Mouse (Mus musculus) spleen, postnatal 4 days (tissue): ENCODE data around the gene Hist1h4m.
"Not testable (repeated sequence)": the region's sequence is repeated elsewhere in the genome, so short reads cannot be mapped to it uniquely, and the experiment has no call there.

Experiments
- DNase-seq, 2 experiments: peaks; one replicate each; pipeline ENCODE4 v3.0.0; 2022; ENCODE audit warnings: low spot score in 2 of 2

Hist1h4m gene

DNA sequence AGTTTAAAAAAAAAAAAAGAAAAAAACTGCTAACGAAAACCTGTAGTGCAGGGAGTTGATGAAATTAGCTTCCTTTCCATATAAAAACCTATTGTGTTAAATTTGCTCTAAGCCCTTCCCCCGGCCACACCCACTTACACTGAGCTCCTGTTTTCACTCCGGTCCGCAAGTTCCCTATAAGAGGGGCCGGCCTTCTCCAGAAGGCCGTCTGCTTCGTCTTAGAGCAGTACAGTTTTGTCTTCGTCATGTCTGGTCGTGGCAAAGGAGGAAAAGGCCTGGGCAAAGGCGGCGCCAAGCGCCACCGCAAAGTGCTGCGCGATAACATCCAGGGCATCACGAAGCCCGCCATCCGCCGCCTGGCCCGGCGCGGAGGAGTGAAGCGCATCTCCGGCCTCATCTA is at the start of gene Hist1h4m:
Gene Hist1h4m, plus strand, starts transcription at position 208 of the 400 bp plus-strand sequence.
- DNase-seq, result peak; percentile 64 to 78

DNA sequence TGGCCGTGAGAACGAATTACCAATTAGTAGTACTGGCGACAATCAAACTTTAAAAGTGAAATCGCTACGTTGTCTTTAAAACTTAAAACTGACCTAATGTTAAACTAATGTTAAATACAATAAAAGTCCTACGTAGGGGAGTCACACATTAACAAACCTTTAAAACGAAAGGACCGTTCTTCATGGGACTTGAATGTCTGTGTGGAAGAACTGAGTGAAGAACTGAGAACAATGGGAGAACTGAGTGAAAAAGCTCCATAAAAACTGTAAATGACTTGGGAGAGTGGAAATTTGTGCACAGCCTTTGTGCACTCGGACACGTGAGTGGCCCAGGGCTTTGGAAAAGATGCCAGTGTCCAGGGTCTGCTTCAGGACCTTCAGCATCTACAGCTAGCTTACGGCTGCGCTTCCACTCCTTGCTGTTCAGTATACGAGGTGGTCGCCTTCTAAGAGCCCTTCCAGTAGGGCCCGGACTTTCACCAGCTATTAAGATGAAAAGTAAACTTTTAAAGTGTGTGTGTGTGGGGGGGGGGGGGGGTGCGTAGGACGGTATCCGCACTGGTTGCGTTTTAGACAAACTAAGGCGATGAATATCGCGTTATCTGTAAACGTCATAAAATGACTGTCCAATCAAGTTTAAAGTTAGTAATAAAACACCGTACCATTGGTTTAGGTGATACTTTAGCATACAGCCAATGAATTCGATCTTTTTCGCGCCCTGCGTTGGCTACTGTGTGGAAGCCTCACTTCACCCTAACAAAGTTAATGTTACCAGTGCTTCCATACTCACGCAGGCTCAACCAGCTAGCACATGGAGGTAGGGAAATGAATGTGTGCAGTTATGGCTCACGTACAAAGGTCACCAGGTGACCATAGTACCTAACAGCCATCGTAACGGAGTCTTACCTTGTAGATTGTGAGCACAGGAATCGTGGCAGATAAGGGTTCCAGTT is 32.5 kb upstream of the Hist1h4m start:
- DNase-seq, result peak; percentile 78 to 87

DNA sequence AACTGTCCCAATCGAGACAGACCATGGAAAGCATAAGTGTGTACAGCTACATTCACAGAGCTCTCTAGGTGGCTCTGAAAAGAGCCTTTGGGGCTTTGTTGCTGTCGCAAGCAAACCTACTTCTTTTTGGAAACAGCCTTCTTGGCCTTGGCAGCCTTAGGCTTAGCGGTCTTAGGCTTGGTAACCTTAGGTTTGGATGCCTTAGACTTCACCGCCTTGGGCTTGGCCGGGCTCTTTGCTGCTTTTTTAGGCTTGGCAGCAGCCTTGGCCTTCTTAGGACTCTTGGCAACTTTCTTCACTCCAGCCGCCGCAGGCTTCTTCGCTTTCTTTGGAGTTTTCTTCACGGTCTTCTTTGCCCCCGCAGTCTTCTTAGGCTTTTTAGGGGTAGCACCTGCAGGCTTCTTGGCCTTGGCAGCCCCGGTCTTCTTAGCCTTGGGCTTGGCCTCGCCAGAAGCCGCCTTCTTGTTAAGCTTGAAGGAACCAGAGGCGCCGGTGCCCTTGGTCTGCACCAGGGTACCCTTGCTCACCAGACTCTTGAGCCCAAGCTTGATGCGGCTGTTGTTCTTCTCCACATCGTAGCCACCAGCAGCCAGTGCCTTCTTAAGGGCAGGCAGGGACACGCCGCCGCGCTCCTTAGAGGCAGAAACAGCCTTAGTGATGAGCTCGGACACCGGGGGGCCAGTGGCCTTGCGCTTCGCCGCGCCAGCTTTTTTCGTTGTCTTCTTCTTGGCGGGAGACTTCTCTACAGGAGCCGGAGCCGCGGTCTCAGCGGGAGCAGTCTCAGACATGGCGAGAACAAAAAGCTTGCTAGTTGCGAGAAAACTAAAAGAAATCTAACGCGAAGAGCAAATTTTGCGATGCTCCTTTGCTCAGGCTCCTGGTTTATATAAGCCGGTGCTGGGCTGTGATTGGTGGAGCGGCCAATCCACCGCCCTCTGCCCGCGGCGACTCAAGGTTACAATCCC is 31.5 kb upstream of the Hist1h4m start, which contains the start of gene Hist1h1b:
Gene Hist1h1b, minus strand, starts transcription at position 859 of the 965 bp plus-strand sequence.
- DNase-seq, result peak; percentile 88 to 95

DNA sequence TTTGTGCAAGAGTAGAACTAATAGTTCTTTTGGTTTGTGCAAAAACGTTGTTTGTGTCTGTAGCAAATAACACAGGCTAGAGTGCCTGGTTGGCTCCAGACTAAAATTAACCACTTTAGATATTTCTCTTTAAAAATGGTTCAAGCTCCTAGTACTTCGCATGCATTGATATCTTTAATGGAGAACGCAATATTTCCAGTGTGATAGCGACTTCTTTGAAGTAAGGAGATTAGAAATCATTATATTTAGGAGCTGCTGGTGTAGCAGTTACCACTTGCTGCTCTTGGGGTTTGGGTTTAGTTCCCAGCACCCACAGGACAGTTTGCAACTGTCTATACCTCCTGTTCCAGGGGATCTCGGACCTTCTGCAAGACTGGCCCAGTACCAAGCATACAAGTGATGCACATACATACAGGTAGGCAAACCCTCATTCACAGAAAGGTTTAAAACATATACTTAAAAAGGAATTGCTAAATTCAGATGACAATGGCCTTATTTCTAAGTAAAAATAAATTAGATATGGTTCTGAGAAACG is 30.5 kb upstream of the Hist1h4m start:
- peak in 1 of 2 experiments; percentile 15 for DNase-seq

DNA sequence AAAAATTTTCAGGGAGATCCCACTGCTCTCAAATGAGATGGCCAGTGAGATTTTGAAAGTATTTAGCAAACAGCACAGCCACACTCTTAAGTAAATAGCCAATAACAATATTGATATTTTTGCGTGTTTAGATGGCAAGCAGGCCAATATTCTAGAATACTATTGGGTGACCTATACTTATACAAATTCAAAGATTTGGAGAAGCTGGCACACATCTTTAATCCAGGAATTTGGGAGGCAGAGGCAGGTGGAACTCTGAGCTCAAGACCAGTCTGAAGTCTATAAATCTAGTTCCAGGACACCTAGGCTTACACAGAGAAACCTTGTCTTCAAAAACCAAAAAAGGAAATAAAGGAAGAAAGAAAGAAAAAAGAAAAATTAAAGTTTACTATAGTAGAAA is 29.9 kb upstream of the Hist1h4m start:
- no peak for DNase-seq

DNA sequence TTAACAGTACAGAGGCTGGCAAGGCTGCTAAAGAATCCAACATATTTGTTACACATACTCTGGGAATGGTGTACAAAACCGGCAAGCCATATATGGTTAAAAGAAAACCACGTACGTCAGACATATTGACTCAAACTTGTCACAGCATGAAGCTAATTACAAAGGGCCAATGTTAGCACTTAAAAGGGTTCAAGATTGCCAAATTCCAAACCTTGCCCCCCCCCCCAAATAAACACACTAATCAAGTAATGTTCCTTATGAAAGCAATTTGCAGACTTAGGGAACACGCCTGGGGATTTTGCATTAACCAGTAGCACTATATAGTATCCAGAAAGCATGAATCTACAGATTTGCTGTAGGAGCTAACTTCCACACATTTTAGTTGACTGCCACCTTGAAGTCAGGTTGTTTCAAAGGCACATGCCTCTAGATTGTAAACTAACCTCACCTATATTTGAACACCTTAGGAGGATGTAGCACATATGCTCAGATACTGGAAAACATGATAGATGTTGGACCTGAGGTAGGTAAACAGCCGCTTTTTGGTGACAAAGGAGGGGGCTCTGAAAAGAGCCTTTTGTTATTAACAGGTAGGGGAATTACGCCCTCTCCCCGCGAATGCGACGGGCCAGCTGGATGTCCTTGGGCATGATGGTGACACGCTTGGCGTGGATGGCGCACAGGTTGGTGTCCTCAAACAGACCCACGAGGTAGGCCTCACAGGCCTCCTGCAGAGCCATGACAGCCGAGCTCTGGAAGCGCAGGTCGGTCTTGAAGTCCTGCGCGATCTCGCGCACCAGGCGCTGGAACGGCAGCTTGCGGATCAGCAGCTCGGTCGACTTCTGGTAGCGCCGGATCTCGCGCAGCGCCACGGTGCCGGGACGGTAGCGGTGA is 28.9 kb upstream of the Hist1h4m start:
- peak; percentile 58 to 78 for DNase-seq

DNA sequence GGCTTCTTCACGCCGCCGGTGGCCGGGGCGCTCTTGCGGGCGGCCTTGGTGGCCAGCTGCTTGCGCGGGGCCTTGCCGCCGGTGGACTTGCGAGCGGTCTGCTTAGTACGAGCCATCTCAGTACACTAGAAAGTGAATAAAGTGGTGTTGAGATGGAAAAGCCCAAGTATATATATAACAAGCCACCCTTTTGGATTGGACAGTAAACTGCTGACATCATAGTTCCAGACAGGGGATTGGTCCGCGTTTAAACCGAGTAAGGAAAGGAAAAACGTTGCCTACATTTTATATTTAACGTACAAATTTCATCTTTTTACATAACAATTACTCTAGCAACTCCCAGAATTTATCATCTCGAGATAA is 28.3 kb upstream of the Hist1h4m start, which contains the start of gene Hist1h3i:
Gene Hist1h3i, minus strand, starts transcription at position 116 of the 363 bp plus-strand sequence.
- peak; percentile 74 to 86 for DNase-seq

DNA sequence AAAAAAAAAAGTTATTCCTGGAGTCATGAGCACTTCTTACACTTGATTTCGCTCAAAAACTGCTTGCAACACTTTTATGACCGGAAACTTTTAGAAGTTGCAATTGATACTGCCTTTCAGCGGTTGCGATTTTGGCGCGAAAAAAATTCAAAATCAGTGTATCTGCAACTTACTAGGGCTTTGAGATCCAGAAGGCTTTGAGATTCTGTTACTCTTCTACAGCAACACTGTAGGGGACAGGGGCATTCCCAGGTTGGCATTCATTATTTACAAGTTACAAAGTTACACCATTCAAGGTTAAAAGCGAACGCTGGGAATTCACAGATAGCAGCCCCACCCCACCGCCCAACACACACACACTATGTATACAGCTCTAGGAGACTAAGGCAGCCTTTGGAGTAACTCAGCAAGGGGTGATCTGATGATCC is 27.8 kb upstream of the Hist1h4m start:
- peak; percentile 64 to 76 for DNase-seq

DNA sequence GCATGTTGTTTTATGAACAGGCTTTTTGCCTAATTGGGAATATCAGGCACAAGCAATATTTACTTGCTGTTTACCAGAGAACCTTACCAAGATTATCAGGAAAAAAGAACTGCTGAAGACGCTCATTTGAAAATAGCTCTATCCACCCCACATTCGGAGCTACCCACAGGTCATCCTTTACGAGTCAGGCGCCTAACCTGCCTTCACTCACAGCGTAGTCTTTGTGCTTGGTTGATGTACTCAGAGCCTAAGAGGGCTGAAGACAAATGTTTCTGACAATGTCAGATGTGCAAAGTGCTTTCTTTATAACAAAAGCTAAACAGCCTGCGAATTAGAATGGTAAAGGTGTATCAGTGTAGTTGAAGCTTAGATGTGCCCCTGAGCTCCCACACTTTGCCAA is 27.2 kb upstream of the Hist1h4m start:
- DNase-seq, result peak in 1 of 2 experiments; percentile 16

DNA sequence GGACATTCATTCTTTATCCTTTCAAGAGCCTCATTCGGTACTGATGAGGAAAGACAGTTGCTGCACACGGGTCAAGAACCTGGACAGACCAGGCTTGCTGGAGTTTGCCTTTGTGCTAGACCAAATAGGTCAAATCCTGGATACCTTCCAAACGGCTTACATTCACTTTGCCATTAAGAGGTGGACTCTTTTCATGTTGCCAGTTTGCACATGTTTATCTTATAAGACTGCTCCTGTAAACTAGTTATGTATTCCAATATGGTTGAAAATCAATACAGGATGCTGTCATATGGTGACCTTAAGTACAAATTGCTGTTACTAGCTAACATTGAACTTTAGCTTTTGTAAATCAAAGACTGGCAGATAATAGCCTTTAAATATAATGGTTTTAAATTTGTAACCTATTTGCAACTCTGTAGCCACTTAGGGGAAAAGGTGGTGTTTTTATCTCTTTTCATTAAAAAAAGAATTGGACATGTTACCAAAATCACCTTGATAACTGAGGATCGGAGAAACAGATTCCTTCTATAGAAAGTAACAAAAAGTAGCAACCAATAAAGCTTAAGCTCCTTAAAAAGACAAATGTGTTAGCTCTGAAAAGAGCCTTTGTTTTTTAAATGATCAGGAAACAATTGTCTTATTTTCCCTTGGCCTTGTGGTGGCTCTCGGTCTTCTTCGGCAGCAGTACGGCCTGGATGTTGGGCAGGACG is 25.2 kb upstream of the Hist1h4m start:
- DNase-seq, result peak in 1 of 2 experiments; percentile 32

DNA sequence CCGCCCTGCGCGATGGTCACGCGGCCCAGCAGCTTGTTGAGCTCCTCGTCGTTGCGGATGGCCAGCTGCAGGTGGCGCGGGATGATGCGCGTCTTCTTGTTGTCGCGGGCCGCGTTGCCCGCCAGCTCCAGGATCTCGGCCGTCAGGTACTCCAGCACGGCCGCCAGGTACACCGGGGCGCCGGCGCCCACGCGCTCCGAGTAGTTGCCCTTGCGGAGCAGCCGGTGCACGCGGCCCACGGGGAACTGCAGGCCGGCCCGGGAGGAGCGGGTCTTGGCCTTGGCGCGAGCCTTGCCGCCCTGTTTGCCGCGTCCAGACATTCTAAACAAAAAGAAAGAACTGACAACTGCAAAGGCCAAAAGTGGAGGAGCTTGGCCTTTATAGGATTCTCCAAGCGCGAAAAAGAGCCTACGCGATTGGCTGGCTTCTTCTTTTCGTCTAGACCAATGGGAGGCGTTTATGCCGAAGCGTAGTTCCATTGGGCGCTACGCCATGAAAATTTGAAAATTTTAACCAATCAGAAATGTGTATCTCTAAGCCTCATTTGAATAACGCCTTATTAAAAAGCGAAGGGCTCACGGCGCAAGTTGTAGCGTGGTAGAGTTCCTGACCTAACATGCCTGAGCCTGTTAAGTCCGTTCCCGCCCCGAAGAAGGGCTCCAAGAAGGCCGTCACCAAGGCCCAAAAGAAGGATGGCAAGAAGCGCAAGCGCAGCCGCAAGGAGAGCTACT is 24.5 kb upstream of the Hist1h4m start, which contains the start of the genes Hist1h2an and Hist1h2bp:
Gene Hist1h2an, minus strand, starts transcription at position 320 of the 731 bp plus-strand sequence.
Gene Hist1h2bp, plus strand, starts transcription at position 563 of the 731 bp plus-strand sequence.
- DNase-seq, result peak; percentile 86 to 91

DNA sequence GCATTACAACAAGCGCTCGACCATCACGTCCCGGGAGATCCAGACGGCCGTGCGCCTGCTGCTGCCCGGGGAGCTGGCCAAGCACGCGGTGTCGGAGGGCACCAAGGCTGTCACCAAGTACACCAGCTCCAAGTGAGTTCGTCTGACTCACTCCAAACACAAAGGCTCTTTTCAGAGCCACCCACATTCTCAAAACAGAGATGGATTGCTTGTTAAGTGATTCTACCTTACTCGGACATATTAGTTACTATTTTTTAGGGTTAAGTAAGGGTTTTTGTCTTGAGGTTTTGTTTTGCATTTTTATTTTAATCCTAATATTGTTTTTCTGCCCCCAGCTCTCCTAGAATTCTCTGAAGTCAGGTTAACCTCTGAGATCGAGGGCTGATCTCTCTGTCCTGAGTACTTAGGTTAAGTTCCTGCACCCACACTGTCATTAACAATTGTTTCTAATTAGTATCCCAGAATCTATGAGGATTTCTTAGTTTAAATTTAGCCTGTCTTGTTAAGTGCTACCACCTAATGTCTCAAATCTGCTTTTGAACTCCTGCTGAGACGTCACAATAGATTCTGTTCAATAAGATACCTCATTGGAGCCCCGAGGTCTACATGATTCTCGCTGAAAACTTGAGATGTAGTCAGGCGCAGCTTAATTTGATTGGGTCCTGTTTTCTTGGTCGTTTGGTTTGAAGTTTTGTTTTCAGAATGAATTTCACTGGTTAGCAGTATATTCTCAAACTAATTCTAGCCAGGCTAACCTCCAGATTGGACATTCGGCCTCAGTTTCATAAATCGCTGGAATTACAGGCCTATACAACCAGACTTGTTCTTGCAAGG is 23.6 kb upstream of the Hist1h4m start:
- no peak for DNase-seq

DNA sequence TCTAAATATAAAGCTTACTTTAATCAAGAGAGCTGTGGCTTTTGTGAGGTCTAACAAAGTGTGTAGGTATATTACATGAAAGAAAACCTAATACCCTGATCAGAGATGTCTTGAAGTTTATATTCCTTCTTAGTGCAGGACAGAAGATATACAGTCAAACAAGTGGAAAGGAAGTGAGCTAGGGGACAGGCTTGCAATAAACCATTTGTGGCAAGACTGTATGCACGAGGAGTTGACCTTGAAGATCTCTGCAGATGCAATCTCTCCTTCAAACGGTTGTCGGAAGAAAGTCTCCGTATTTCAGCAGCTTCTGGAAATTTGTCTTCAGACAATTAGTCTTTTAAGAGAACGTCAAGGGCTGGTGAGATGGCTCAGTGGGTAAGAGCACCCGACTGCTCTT is 21.6 kb upstream of the Hist1h4m start:
- no peak for DNase-seq

DNA sequence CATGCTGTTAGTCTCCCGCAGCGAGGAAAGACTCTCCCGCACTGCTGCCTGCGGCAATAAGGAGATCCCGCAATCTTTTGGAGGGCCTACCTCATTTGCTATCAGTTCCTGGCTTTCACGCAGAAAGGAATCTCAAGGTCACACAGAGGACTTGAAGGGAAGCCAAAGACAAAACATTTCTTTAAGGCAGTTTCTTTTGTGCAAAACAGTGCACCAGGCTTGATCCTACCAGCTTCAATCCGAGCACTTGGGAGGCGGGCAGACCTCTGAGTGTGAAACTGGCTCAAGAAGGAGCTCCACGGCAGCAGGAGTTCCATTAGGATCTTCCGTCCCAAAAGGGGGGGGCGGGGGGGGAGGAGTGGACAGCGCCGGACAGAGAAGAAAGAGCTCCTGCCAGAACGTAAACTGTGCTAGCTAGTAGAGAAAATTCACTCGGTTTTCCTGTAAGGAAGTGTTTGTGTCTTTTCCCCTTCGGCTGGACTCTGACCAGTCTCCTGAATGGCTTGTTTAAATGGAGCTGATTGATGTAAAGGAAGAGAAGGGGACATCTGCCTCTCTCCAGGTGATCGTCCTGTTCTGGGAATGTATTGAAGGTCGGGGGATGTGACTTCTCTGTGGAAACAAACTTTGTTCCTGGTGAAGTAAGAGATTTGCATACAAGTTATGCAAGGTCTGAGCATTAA is 20.8 kb upstream of the Hist1h4m start:
- DNase-seq, result no peak

DNA sequence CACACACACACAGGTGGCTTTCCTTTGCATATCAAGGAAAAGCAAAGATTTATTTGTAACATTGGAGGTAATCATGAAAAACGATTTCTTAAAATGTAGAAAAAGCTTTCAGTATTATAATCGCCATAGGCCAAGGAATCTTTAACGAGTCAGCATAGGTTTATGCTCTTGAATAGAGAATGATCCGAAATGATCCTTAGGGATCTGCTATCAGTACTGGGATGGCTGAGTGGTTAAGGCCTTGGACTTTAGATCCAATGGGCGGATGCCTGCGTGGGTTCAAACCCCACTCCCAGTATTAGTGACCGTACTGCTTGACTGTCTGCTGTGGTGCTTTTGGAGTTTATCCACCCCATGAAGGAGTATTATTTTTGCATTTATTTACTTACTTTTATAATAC is 16.0 kb upstream of the Hist1h4m start:
- DNase-seq, result no peak

DNA sequence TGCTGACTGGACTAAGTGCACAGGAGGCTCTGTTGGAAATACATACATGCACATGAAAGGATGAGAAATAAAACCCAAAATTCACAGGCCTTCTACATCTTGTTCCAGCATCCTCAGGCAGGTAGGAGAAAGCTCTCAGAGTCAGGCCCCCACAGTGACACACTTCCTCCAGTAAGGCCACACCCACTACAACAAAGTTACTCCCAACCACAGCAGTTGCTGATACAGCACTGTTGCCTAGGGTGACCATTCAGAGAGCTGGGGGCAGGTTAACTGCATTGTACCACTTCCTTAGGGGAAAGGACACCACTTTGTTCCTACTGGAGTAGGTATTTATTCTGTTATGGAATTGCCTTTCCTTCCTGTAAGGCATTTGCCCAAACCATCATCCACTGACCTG is 14.4 kb upstream of the Hist1h4m start:
- DNase-seq, result not testable (repeated sequence)

DNA sequence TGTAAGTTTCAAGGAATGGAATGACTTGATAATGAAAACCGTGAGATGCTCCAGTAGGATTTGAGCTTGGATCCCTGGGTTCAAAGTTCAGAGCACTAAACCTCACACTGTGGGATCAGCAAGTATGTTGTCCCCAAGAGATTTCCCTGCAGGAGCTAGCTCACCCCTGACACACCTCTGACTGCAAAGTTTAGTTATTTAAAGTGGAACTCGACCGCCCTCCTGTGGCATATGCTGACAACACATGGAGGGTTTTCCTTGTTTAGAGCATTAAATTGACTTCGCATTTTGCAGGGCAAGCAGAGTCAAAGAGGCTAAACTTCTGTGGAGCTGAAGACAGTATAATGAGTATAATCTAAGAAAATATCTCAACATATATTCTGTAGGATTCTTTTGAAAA is 8.5 kb upstream of the Hist1h4m start:
- not testable (repeated sequence) for DNase-seq

DNA sequence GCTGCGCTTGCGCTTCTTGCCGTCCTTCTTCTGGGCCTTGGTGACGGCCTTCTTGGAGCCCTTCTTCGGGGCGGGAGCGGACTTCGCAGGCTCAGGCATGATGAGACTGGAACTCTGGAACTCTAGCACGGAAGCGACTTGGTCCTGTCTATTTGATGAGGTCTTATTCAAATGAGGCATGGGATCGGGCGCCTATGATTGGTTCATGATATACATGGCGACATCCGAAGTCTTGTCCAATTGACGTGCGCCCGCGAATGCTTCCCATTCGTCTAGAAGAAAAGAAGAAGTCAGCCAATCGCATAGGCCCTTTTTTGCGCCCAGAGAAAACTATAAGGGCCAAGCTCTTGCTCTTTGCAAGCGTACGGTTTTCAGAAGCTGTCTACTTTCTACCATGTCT is 1.5 kb upstream of the Hist1h4m start, which contains the start of the genes Hist1h2bq and Hist1h2ao:
Gene Hist1h2bq, minus strand, starts transcription at position 125 of the 400 bp plus-strand sequence.
Gene Hist1h2ao, plus strand, starts transcription at position 393 of the 400 bp plus-strand sequence.
- not testable (repeated sequence) for DNase-seq
